Mouse (Mus musculus) midbrain, embryonic 11.5 days (tissue): Measurements from ENCODE around the gene Stx6. TPM values are rescaled to one million over a fixed set of nuclear protein-coding genes. Genes with fewer than 3 reads are reported as not detected.

Experiments
- ATAC-seq: fragments of 200-750 bp; cut with Nextera tagmentation; 2 replicates; pipeline ENCODE4 v1.8.0; 2017; ENCODE audit warnings: moderate TSS enrichment, moderate library complexity; ENCODE audit not compliant: low FRiP score
- DNase-seq: peaks from one replicate; pipeline ENCODE4 v3.0.0; 2015; ENCODE audit warnings: low spot score; ENCODE audit errors: missing footprints
- H3K27ac ChIP-seq: fragments of 300-500 bp; sonication (generic); 2 replicates; pipeline ENCODE4 v1.5.1; 2014; ENCODE audit warnings: low read depth, low read length
- H3K27me3 ChIP-seq: fragments of 300-500 bp; sonication (generic); 2 replicates; pipeline ENCODE4 v1.6.1; 2014; ENCODE audit warnings: mild to moderate bottlenecking, low read length, moderate library complexity, mixed read lengths; ENCODE audit not compliant: control insufficient read depth, insufficient read depth
- H3K36me3 ChIP-seq: fragments of 300-500 bp; sonication (generic); 2 replicates; pipeline ENCODE4 v1.6.1; 2014; ENCODE audit warnings: mild to moderate bottlenecking, low read length, moderate library complexity, mixed read lengths; ENCODE audit not compliant: control insufficient read depth, insufficient read depth
- H3K4me1 ChIP-seq: fragments of 300-500 bp; sonication (generic); 2 replicates; pipeline ENCODE4 v1.6.1; 2014; ENCODE audit warnings: low read length; ENCODE audit not compliant: control insufficient read depth, insufficient read depth
- H3K4me2 ChIP-seq: fragments of 300-500 bp; sonication (generic); 2 replicates; pipeline ENCODE4 v1.6.1; 2014; ENCODE audit warnings: mild to moderate bottlenecking, moderate library complexity
- H3K4me3 ChIP-seq: fragments of 300-500 bp; sonication (generic); 2 replicates; pipeline ENCODE4 v1.5.1; 2014; ENCODE audit warnings: low read depth, low read length
- H3K9ac ChIP-seq: fragments of 300-500 bp; sonication (generic); 2 replicates; pipeline ENCODE4 v1.6.1; 2014; ENCODE audit warnings: low read length
- H3K9me3 ChIP-seq: fragments of 300-500 bp; sonication (generic); 2 replicates; pipeline ENCODE4 v1.6.1; 2016; ENCODE audit warnings: low read length; ENCODE audit not compliant: control insufficient read depth
- WGBS: fragments of 180-500 bp; shearing (Covaris S2); extraction: QIAGEN DNeasy Blood & Tissue Kit; methylation state at CpG from one replicate; pipeline ENCODE4 v1.1.7; 2014; 5-methylcytosine and 5-hydroxymethylcytosine counted together
- polyA plus RNA-seq: library from polyadenylated mRNA; unstranded; fragments of >200 nt; fragmentation: Nextera tagmentation; extraction: Ambion mirVana; gene quantifications from 2 replicates; pipeline ENCODE4 v1.2.1, GENCODE M21; 2014

Gene Stx6
- polyA plus RNA-seq, 1 experiment from 2014 or later: 100 TPM

DNA sequence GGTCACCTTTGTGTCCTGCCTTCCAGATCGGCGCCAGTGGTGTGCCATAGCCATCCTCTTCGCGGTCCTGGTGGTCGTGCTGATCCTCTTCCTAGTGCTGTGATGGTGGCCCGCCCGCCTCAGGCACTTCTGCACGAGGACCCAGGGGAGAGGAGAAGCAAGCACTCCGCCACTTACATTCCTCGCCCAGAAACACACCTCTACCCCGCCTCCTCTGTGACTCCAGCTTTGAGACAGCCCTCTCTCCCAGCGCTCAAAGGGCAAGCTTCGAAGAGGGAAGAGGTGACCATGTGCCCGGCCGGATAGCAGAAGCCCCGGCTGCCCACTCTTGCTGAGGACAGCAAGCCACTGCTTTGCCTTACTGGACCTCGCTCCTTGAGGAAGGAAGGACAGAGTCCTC, 43.4 kb downstream of the Stx6 start:
- H3K27me3 ChIP-seq: no peaks in the 10 kb centered on the region
- no peak overlapping the region; the same call in 1 of the 2 replicates for H3K27ac ChIP-seq
- no peak overlapping the region for H3K4me2 ChIP-seq
- H3K36me3 ChIP-seq: peaks cover 9% of the 10 kb centered on the region; the same call in 1 of the 2 replicates
- 85% methylated on average over 17 of the region's 17 CpGs for WGBS
- no peak overlapping the region for H3K4me3 ChIP-seq
- no peak for DNase-seq
- H3K9ac ChIP-seq: no peak overlapping the region
- peak; percentile 30; the same call in 1 of the 2 replicates for ATAC-seq
- no peaks in the 10 kb centered on the region for H3K9me3 ChIP-seq
- H3K4me1 ChIP-seq: peaks cover 19% of the 10 kb centered on the region

DNA sequence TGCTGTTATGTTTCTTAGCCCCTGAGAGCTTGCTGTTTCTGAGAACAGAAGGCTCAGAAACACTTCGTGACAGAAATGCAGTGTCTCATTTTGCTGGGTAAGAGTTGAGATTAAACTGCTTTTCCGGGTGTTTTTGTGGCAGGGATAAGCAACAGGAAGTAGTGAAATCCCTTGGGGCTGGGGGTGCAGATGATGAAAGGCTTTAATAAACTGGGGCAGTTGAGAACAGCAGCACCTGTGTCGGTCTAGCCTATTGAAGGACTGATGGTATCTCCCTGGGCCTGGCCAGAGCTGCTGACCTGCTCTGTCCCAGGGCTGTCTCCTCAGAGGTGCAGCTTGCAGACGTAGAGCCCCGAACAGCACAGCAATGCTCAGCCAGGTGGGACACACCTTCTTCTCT, 44.0 kb downstream of the Stx6 start:
- H3K27me3 ChIP-seq: no peaks in the 10 kb centered on the region
- no peak overlapping the region for H3K9ac ChIP-seq
- H3K9me3 ChIP-seq: no peaks in the 10 kb centered on the region
- WGBS: 94% methylated on average over 5 of the region's 5 CpGs
- DNase-seq (no peak), ATAC-seq (no peak)
- peaks cover 9% of the 10 kb centered on the region; the same call in 1 of the 2 replicates for H3K36me3 ChIP-seq
- H3K27ac ChIP-seq: no peak overlapping the region
- no peak overlapping the region for H3K4me2 ChIP-seq
- H3K4me3 ChIP-seq: no peak overlapping the region
- H3K4me1 ChIP-seq: peaks cover 19% of the 10 kb centered on the region

DNA sequence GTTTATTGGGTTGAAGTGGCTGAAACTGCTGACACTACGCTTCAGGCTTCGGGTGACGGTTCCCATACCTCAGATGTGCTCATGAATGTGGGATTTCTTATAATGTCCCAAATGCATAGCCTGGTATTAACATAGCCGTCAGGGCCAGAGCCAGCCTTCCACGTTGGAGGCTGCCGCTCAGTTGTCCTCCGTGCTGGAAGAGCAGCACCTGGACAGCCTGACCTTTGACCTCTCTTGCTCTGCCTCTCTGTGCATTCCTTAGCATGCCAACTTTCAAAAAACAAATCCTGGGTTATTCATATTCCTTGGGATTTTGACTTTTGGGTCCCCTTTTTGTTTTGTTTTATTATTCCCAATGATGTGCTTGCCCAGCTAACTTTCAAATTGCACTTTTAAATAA, 44.6 kb downstream of the Stx6 start:
- DNase-seq (no peak), ATAC-seq (no peak)
- Histone ChIP-seq H3K4me2 (no peak overlapping the region), H3K27me3 (no peaks in the 10 kb centered on the region), H3K36me3 (peaks cover 9% of the 10 kb centered on the region; the same call in 1 of the 2 replicates), H3K9ac (no peak overlapping the region), H3K27ac (no peak overlapping the region), H3K4me3 (no peak overlapping the region), H3K9me3 (no peaks in the 10 kb centered on the region), H3K4me1 (peaks cover 19% of the 10 kb centered on the region)
- WGBS: 90% methylated on average over 7 of the region's 7 CpGs

DNA sequence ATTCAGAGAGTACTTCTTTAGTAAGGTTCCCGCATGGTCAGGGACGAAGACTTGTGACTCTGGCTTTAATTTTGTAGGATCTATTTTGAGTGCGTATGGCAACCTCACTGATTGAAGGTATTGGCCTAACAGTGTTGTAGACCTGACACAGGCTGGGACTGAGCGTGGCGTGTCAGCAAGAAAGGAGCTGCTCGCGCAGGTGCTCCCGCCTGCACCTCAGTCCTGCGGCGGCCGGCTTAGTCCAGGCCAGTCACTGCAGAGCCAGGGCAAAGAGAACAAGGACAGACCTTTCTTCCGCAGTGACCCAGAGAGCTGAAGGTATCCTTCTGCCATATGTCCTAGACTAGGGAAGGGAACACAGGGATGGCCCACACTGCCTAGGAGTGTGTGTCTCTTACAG, 45.4 kb downstream of the Stx6 start:
- 84% methylated on average over 12 of the region's 12 CpGs for WGBS
- peaks cover 7% of the 10 kb centered on the region; the same call in 1 of the 2 replicates for H3K36me3 ChIP-seq
- ATAC-seq (peak; percentile 61; the same call in 1 of the 2 replicates), DNase-seq (no peak)
- H3K4me3 ChIP-seq: no peak overlapping the region
- no peaks in the 10 kb centered on the region for H3K27me3 ChIP-seq
- peaks cover 19% of the 10 kb centered on the region for H3K4me1 ChIP-seq
- peak overlapping the region; percentile 7; the same call in 1 of the 2 replicates for H3K27ac ChIP-seq
- H3K4me2 ChIP-seq: no peak overlapping the region
- H3K9me3 ChIP-seq: no peaks in the 10 kb centered on the region
- H3K9ac ChIP-seq: 0 out of 2 replicates have a peak overlapping the region, but pooled peaks have one; percentile 18

- Histone ChIP-seq H3K36me3 (peaks cover 7% of the 10 kb centered on the region; the same call in 1 of the 2 replicates), H3K4me1 (peaks cover 19% of the 10 kb centered on the region), H3K4me2 (no peak overlapping the region), H3K9ac (no peak overlapping the region), H3K4me3 (no peak overlapping the region), H3K27ac (no peak overlapping the region), H3K27me3 (no peaks in the 10 kb centered on the region), H3K9me3 (no peaks in the 10 kb centered on the region)
- WGBS: 86% methylated on average over 8 of the region's 8 CpGs
- DNase-seq (no peak), ATAC-seq (no peak)
These were observed 46.1 kb downstream of the Stx6 start for GRCm38 (mm10) chr1:155204560-155205162.

GRCm38 (mm10) chr1:155205311-155205710, 46.8 kb downstream of the Stx6 start:
- WGBS: 54% methylated on average over 7 of the region's 7 CpGs
- Histone ChIP-seq H3K9me3 (no peaks in the 10 kb centered on the region), H3K9ac (no peak overlapping the region), H3K27ac (no peak overlapping the region), H3K4me1 (peaks cover 19% of the 10 kb centered on the region), H3K27me3 (no peaks in the 10 kb centered on the region), H3K4me3 (no peak overlapping the region), H3K4me2 (no peak overlapping the region), H3K36me3 (peaks cover 7% of the 10 kb centered on the region; the same call in 1 of the 2 replicates)
- no peak for ATAC-seq
- no peak for DNase-seq

- no peak overlapping the region for H3K27ac ChIP-seq
- no peak overlapping the region for H3K9ac ChIP-seq
These were observed 47.5 kb downstream of the Stx6 start for GRCm38 (mm10) chr1:155205822-155206660.

DNA sequence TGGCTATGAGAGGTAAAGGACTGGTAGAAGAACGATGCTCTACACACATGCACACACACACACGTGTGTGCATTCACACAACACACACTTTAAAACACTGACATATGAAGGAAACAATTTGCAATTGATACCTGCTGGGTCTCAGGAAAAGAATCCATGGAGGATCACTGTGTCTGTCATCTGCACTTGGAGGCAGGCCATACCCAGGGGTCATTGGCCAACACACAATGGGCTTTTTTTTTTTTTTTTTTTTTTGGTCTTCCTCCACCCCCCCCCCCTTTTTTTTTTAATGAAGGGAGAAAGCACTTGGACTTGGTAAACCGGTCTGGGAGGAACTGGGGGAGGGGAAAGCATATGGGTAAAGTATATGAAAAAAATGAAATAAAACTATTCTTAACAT, 49.3 kb downstream of the Stx6 start:
- H3K4me3 ChIP-seq: no peak overlapping the region
- H3K9me3 ChIP-seq: no peaks in the 10 kb centered on the region
- H3K36me3 ChIP-seq: no peaks in the 10 kb centered on the region
- ATAC-seq: no peak
- no peak for DNase-seq
- H3K4me2 ChIP-seq: no peak overlapping the region
- H3K27me3 ChIP-seq: no peaks in the 10 kb centered on the region
- no peak overlapping the region for H3K27ac ChIP-seq
- H3K9ac ChIP-seq: no peak overlapping the region
- 84% methylated on average over 3 of the region's 3 CpGs for WGBS
- H3K4me1 ChIP-seq: peaks cover 34% of the 10 kb centered on the region

More at GRCm38 (mm10) chr1:155205822-155206660, 47.5 kb downstream of the Stx6 start:
- peaks cover 3% of the 10 kb centered on the region; the same call in 1 of the 2 replicates for H3K36me3 ChIP-seq
- H3K4me3 ChIP-seq: no peak overlapping the region
- ATAC-seq (no peak), DNase-seq (no peak)
- no peaks in the 10 kb centered on the region for H3K27me3 ChIP-seq
- H3K9me3 ChIP-seq: no peaks in the 10 kb centered on the region
- WGBS: 81% methylated on average over 19 of the region's 19 CpGs
- peaks cover 19% of the 10 kb centered on the region for H3K4me1 ChIP-seq
- no peak overlapping the region for H3K4me2 ChIP-seq
